Comparison of ENCODE assay signal across 7 mouse cellular contexts in genomic region chr14:61330996-61331561, GRCm38 (mm10). TPM values are rescaled to one million over a fixed set of nuclear protein-coding genes. Genes with fewer than 3 reads are reported as not detected.
DNase-seq lines count a peak whose midpoint lies in the region; ATAC-seq lines count a peak whose summit lies in the region.

No protein-coding gene starts in this region.

- no peaks in the 10 kb centered on the region for H3K9me3 ChIP-seq in midbrain, embryonic 13.5 days

- no peaks in the 10 kb centered on the region for H3K27me3 ChIP-seq in midbrain, embryonic 13.5 days

- peak overlapping the region; percentile 80 for H3K27ac ChIP-seq in midbrain, embryonic 13.5 days

- 0 out of 2 replicates have a peak overlapping the region, but pooled peaks have one; percentile 14 for H3K9ac ChIP-seq in midbrain, embryonic 13.5 days (replicated peaks)

- peaks cover 25% of the 10 kb centered on the region for H3K4me1 ChIP-seq in midbrain, embryonic 13.5 days (replicated peaks)

- peak; percentile 67 for ATAC-seq in midbrain, embryonic 13.5 days

- intact Hi-C loops in left cerebral cortex, postnatal 4 days (cut with DNase I) = loop anchor here (5.0 kb wide), 1 partner anchor 166 kb away; no protein-coding TSS in a partner anchor

- 25% methylated on average over 13 of the region's 13 CpGs for WGBS in midbrain, embryonic 13.5 days

- DNase-seq in adrenal gland, adult 8-10 months = peak; percentile 68
- DNase-seq in embryo, embryonic 9.5 days (ENCODE audit: extremely low spot score) = peak; percentile 78
- peak; percentile 98 for DNase-seq in heart, adult 11 months
- DNase-seq in kidney, adult 11 months = peak; percentile 48
- peak; percentile 91 for DNase-seq in left cerebral cortex, postnatal 4 days
- DNase-seq in spleen, adult 18-20 months = peak; percentile 25 to 78

- H3K4me2 ChIP-seq in midbrain, embryonic 13.5 days (replicated peaks) = peak overlapping the region; percentile 31; the same call in 1 of the 2 replicates

- no peaks in the 10 kb centered on the region for H3K36me3 ChIP-seq in midbrain, embryonic 13.5 days

- no peak overlapping the region for H3K4me3 ChIP-seq in midbrain, embryonic 13.5 days (replicated peaks)

RNA-seq across cellular contexts. Expression of gene Arl11, which starts 21.5 kb away (rescaled TPM):
- 1 to 10 TPM; 1.6 to 4.0 (median 2.9) TPM for total RNA-seq in adrenal gland, adult 8-10 months (2022)
- under 1 TPM in 1 of 2 experiments, not detected in 1; 0.42 TPM for total RNA-seq in left cerebral cortex, postnatal 4 days (2021)
- 0.20 and 0.44 TPM in 2 replicates for polyA plus RNA-seq in midbrain, embryonic 13.5 days (2015; fragmentation: Nextera tagmentation; extraction: Ambion mirVana)

RNA-seq across cellular contexts. Expression of gene Ebpl, which starts 29.2 kb away (rescaled TPM):
- total RNA-seq in adrenal gland, adult 8-10 months (2022) = 1 to 10 TPM; 5.2 to 6.9 (median 6.1) TPM
- 1 to 10 TPM; 7.0 to 7.4 TPM for total RNA-seq in left cerebral cortex, postnatal 4 days (2021)
- polyA plus RNA-seq in midbrain, embryonic 13.5 days (2015; fragmentation: Nextera tagmentation; extraction: Ambion mirVana) = 9.0 and 9.3 TPM in 2 replicates

Comparison
In these comparisons a context has a peak if more than half of its experiments do, and no peak if none do; other contexts are left out.
1. DNase-seq: peak in every context shown above with its lines; median percentile 98 in heart, adult 11 months; 91 in left cerebral cortex, postnatal 4 days; 78 in embryo, embryonic 9.5 days; 68 in adrenal gland, adult 8-10 months; 52 in spleen, adult 18-20 months; 48 in kidney, adult 11 months.